Mouse (Mus musculus) lung, embryonic 16.5 days (tissue): ENCODE results near the gene Isoc2a. TPM values are rescaled to one million over a fixed set of nuclear protein-coding genes. Genes with fewer than 3 reads are reported as not detected.
"Not testable (repeated sequence)": the region's sequence is repeated elsewhere in the genome, so short reads cannot be mapped to it uniquely, and the experiment has no call there.

ENCODE experiments used
- ATAC-seq: fragments of 200-750 bp; cut with Nextera tagmentation; 2 replicates; pipeline ENCODE4 v1.8.0; 2017; ENCODE audit warnings: low read depth, mild to moderate bottlenecking, moderate library complexity
- H3K27ac ChIP-seq: fragments of 300-500 bp; sonication (generic); 2 replicates; pipeline ENCODE4 v1.5.1; 2014; ENCODE audit warnings: mild to moderate bottlenecking, control low read depth, low read length
- H3K27me3 ChIP-seq: fragments of 300-500 bp; sonication (generic); 2 replicates; pipeline ENCODE4 v1.6.1; 2014; ENCODE audit warnings: low read depth, low read length, mixed read lengths; ENCODE audit not compliant: control insufficient read depth, insufficient read depth
- H3K36me3 ChIP-seq: fragments of 300-500 bp; sonication (generic); 2 replicates; pipeline ENCODE4 v1.6.1; 2014; ENCODE audit warnings: low read length; ENCODE audit not compliant: control insufficient read depth, insufficient read depth
- H3K4me1 ChIP-seq: fragments of 300-500 bp; sonication (generic); replicated peaks from 2 replicates; pipeline ENCODE4 v1.6.1; 2014; ENCODE audit warnings: low read length, mixed read lengths; ENCODE audit not compliant: control insufficient read depth, insufficient read depth
- H3K4me2 ChIP-seq: fragments of 300-500 bp; sonication (generic); 2 replicates; pipeline ENCODE4 v1.6.1; 2014; ENCODE audit warnings: low read depth, low read length, control low read depth
- H3K4me3 ChIP-seq: fragments of 300-500 bp; sonication (generic); 2 replicates; pipeline ENCODE4 v1.5.1; 2014; ENCODE audit warnings: mild to moderate bottlenecking, low read length, control low read depth
- H3K9ac ChIP-seq: fragments of 300-500 bp; sonication (generic); 2 replicates; pipeline ENCODE4 v1.6.1; 2014; ENCODE audit warnings: low read length, control low read depth
- H3K9me3 ChIP-seq: fragments of 300-500 bp; sonication (generic); 2 replicates; pipeline ENCODE4 v1.6.1; 2016; ENCODE audit warnings: low read length; ENCODE audit not compliant: control insufficient read depth
- WGBS: fragments of 180-500 bp; shearing (Covaris S2); extraction: QIAGEN DNeasy Blood & Tissue Kit; methylation state at CpG from one replicate; pipeline ENCODE4 v1.1.7; 2014; 5-methylcytosine and 5-hydroxymethylcytosine counted together
- polyA plus RNA-seq: library from polyadenylated mRNA; unstranded; fragments of >200 nt; fragmentation: Nextera tagmentation; extraction: Ambion mirVana; gene quantifications from 2 replicates; pipeline ENCODE4 v1.2.1, GENCODE M21; 2015

The Isoc2a gene
- polyA plus RNA-seq, 1 experiment from 2014 or later = 0.87 TPM

GRCm38 (mm10) chr7:4860926-4861325, 16.0 kb upstream of the Isoc2a start:
- H3K27me3 ChIP-seq, H3K9me3 ChIP-seq, H3K4me2 ChIP-seq, H3K9ac ChIP-seq, H3K36me3 ChIP-seq, ATAC-seq, H3K4me3 ChIP-seq, H3K27ac ChIP-seq: not testable (repeated sequence)
- WGBS = 69% methylated on average over 3 of the region's 3 CpGs
- H3K4me1 ChIP-seq = peaks cover 14% of the 10 kb centered on the region

GRCm38 (mm10) chr7:4863041-4863440, 13.9 kb upstream of the Isoc2a start:
- WGBS = 9% methylated on average over 1 of the region's 1 CpGs
- Histone ChIP-seq H3K27ac (peak overlapping the region; percentile 68), H3K9me3 (no peaks in the 10 kb centered on the region; the same call in 1 of the 2 replicates), H3K4me3 (no peak overlapping the region), H3K36me3 (no peaks in the 10 kb centered on the region), H3K4me2 (no peak overlapping the region), H3K27me3 (no peaks in the 10 kb centered on the region), H3K9ac (no peak overlapping the region), H3K4me1 (peaks cover 22% of the 10 kb centered on the region)
- peak; percentile 13; the same call in 1 of the 2 replicates for ATAC-seq

- H3K4me3 ChIP-seq = no peak overlapping the region
These were observed 13.3 kb upstream of the Isoc2a start for GRCm38 (mm10) chr7:4863541-4864080.

GRCm38 (mm10) chr7:4864130-4864845, 12.7 kb upstream of the Isoc2a start:
- H3K27ac ChIP-seq = no peak overlapping the region
- 67% methylated on average over 5 of the region's 5 CpGs for WGBS

More at GRCm38 (mm10) chr7:4863541-4864080, 13.3 kb upstream of the Isoc2a start:
- no peak for ATAC-seq
- peaks cover 22% of the 10 kb centered on the region for H3K4me1 ChIP-seq
- no peaks in the 10 kb centered on the region for H3K36me3 ChIP-seq
- no peaks in the 10 kb centered on the region; the same call in 1 of the 2 replicates for H3K9me3 ChIP-seq
- WGBS = 68% methylated on average over 7 of the region's 7 CpGs
- peak overlapping the region; percentile 68 for H3K27ac ChIP-seq
- no peaks in the 10 kb centered on the region for H3K27me3 ChIP-seq
- H3K4me2 ChIP-seq = no peak overlapping the region
- H3K9ac ChIP-seq = no peak overlapping the region

GRCm38 (mm10) chr7:4865090-4865489, 11.9 kb upstream of the Isoc2a start:
- peak overlapping the region; percentile 77 for H3K4me2 ChIP-seq
- peak overlapping the region; percentile 84; the same call in 1 of the 2 replicates for H3K9ac ChIP-seq
- 66% methylated on average over 5 of the region's 5 CpGs for WGBS
- no peak for ATAC-seq
- peaks cover 22% of the 10 kb centered on the region for H3K4me1 ChIP-seq
- no peaks in the 10 kb centered on the region; the same call in 1 of the 2 replicates for H3K9me3 ChIP-seq
- no peaks in the 10 kb centered on the region for H3K27me3 ChIP-seq
- H3K36me3 ChIP-seq = no peaks in the 10 kb centered on the region
- H3K4me3 ChIP-seq = peak overlapping the region; percentile 66
- H3K27ac ChIP-seq = peak overlapping the region; percentile 76; the same call in 1 of the 2 replicates

More at GRCm38 (mm10) chr7:4864130-4864845, 12.7 kb upstream of the Isoc2a start:
- H3K27me3 ChIP-seq = no peaks in the 10 kb centered on the region
- H3K36me3 ChIP-seq = no peaks in the 10 kb centered on the region
- H3K9me3 ChIP-seq = no peaks in the 10 kb centered on the region; the same call in 1 of the 2 replicates
- H3K9ac ChIP-seq = no peak overlapping the region
- no peak overlapping the region for H3K4me2 ChIP-seq
- no peak overlapping the region for H3K4me3 ChIP-seq
- no peak for ATAC-seq
- peaks cover 22% of the 10 kb centered on the region for H3K4me1 ChIP-seq

GRCm38 (mm10) chr7:4865579-4866493, 11.1 kb upstream of the Isoc2a start:
- ATAC-seq = peak; percentile 99
- H3K4me2 ChIP-seq = peak overlapping the region; percentile 77
- peak overlapping the region; percentile 80 for H3K27ac ChIP-seq
- no peaks in the 10 kb centered on the region for H3K27me3 ChIP-seq
- H3K9ac ChIP-seq = peak overlapping the region; percentile 84
- H3K4me3 ChIP-seq = peak overlapping the region; percentile 66
- H3K4me1 ChIP-seq = peaks cover 22% of the 10 kb centered on the region
- no peaks in the 10 kb centered on the region; the same call in 1 of the 2 replicates for H3K9me3 ChIP-seq
- 4% methylated on average over 40 of the region's 40 CpGs for WGBS
- no peaks in the 10 kb centered on the region for H3K36me3 ChIP-seq

GRCm38 (mm10) chr7:4866631-4867180, 10.2 kb upstream of the Isoc2a start:
- peak overlapping the region; percentile 66 for H3K4me3 ChIP-seq
- no peaks in the 10 kb centered on the region for H3K36me3 ChIP-seq
- peak overlapping the region; percentile 61 for H3K4me2 ChIP-seq
- H3K27ac ChIP-seq = peak overlapping the region; percentile 80
- 32% methylated on average over 10 of the region's 10 CpGs for WGBS
- no peaks in the 10 kb centered on the region for H3K27me3 ChIP-seq
- ATAC-seq = no peak
- H3K9me3 ChIP-seq = no peaks in the 10 kb centered on the region; the same call in 1 of the 2 replicates
- H3K4me1 ChIP-seq = peaks cover 22% of the 10 kb centered on the region
- H3K9ac ChIP-seq = peak overlapping the region; percentile 76

GRCm38 (mm10) chr7:4870133-4870532, 6.8 kb upstream of the Isoc2a start, which contains the start of gene Isoc2b:
Gene Isoc2b (minus strand): TSS chr7:4870258.
- no peak within 1 kb of the TSS for H3K4me3 ChIP-seq
- H3K9me3 ChIP-seq = no peaks in the 10 kb centered on the region; the same call in 1 of the 2 replicates
- H3K4me1 ChIP-seq = peaks cover 14% of the 10 kb centered on the region
- no peaks in the 10 kb centered on the region for H3K36me3 ChIP-seq
- WGBS = 44% methylated on average over 6 of the region's 6 CpGs
- no peak for ATAC-seq
- no peaks in the 10 kb centered on the region for H3K27me3 ChIP-seq
- no peak within 1 kb of the TSS for H3K27ac ChIP-seq
- no peak within 1 kb of the TSS for H3K4me2 ChIP-seq
- H3K9ac ChIP-seq = no peak within 1 kb of the TSS
